Mouse (Mus musculus) kidney, adult 18-20 months (tissue): ENCODE results near the gene Pnpla2.
"Not testable (repeated sequence)": the region's sequence is repeated elsewhere in the genome, so short reads cannot be mapped to it uniquely, and the experiment has no call there.

ENCODE experiments used
- DNase-seq: peaks from one replicate; pipeline ENCODE4 v3.0.0; 2021

Pnpla2 gene

GRCm38 (mm10) chr7:141432186-141432611 is 22.8 kb upstream of the Pnpla2 start:
- peak; percentile 59 for DNase-seq

GRCm38 (mm10) chr7:141432741-141433516 is 22.1 kb upstream of the Pnpla2 start:
- peak; percentile 72 for DNase-seq

- DNase-seq: no peak
Observed at GRCm38 (mm10) chr7:141433517-141434400, 21.2 kb upstream of the Pnpla2 start.

- DNase-seq: no peak
Observed at GRCm38 (mm10) chr7:141434464-141434863, 20.5 kb upstream of the Pnpla2 start.

GRCm38 (mm10) chr7:141435129-141435855 is 19.7 kb upstream of the Pnpla2 start:
- peak; percentile 68 for DNase-seq

GRCm38 (mm10) chr7:141435856-141436522 is 19.0 kb upstream of the Pnpla2 start:
- DNase-seq: no peak

GRCm38 (mm10) chr7:141436523-141436892 is 18.5 kb upstream of the Pnpla2 start:
- DNase-seq: no peak

GRCm38 (mm10) chr7:141437178-141438120 is 17.5 kb upstream of the Pnpla2 start, which contains the start of gene Slc25a22:
TSS of gene Slc25a22 (minus strand) at chr7:141437892.
- peak; percentile 88 for DNase-seq

- no peak for DNase-seq
Observed at GRCm38 (mm10) chr7:141438201-141438968, 16.6 kb upstream of the Pnpla2 start.

- no peak for DNase-seq
Observed at GRCm38 (mm10) chr7:141439140-141439679, 15.8 kb upstream of the Pnpla2 start.

GRCm38 (mm10) chr7:141439811-141440210 is 15.2 kb upstream of the Pnpla2 start:
- DNase-seq: no peak

- DNase-seq: peak; percentile 72
Observed at GRCm38 (mm10) chr7:141440613-141441012, 14.4 kb upstream of the Pnpla2 start.

- no peak for DNase-seq
Observed at GRCm38 (mm10) chr7:141441460-141441859, 13.5 kb upstream of the Pnpla2 start.

- DNase-seq: no peak
Observed at GRCm38 (mm10) chr7:141442199-141442598, 12.8 kb upstream of the Pnpla2 start.

- DNase-seq: no peak
Observed at GRCm38 (mm10) chr7:141443081-141443821, 11.7 kb upstream of the Pnpla2 start.

GRCm38 (mm10) chr7:141443828-141444237 is 11.2 kb upstream of the Pnpla2 start, which contains the start of gene Pidd1:
TSS of gene Pidd1 (minus strand) at chr7:141444025.
- DNase-seq: peak; percentile 79

GRCm38 (mm10) chr7:141446374-141446773 is 8.6 kb upstream of the Pnpla2 start:
- DNase-seq: not testable (repeated sequence)

- DNase-seq: peak; percentile 97
Observed at GRCm38 (mm10) chr7:141447110-141447991, 7.6 kb upstream of the Pnpla2 start, which contains the start of gene Rplp2. TSS of gene Rplp2 (plus strand) at chr7:141447370.
